Comparison of ENCODE assay signal across 9 mouse cellular contexts in genomic region chrX:141212802-141213201, GRCm38 (mm10).
A peak's percentile ranks its signal among the peaks of the same experiment; 100 is the strongest.
DNase-seq lines count a peak whose midpoint lies in the region; ATAC-seq and TF ChIP-seq lines count a peak whose summit lies in the region.
"Had no signal": no experiment of that assay in that cellular context is flagged by ENCODE, and none has a peak within 500 bp of the region (broad histone marks: within the 10 kb centered on the region; RNA-seq: fewer than 3 reads in every experiment).

No protein-coding gene starts in this region.

- peaks cover 3% of the 10 kb centered on the region; the same call in 1 of the 2 replicates for H3K9me3 ChIP-seq in midbrain, embryonic 13.5 days
- H3K9me3 ChIP-seq: embryonic facial prominence, embryonic 15.5 days; liver, embryonic 13.5 days had no signal

- TF ChIP-seq CTCF in layer of hippocampus, adult 2 months (conservative IDR thresholded peaks at IDR 0.05), result peak; percentile 75

- H3K36me3 ChIP-seq in midbrain, embryonic 13.5 days, result no peaks in the 10 kb centered on the region
- H3K36me3 ChIP-seq: embryonic facial prominence, embryonic 15.5 days; liver, embryonic 13.5 days had no signal

- H3K4me3 ChIP-seq in layer of hippocampus, adult 2 months, result no peak overlapping the region
- no peak overlapping the region for H3K4me3 ChIP-seq in midbrain, embryonic 13.5 days (replicated peaks)
- H3K4me3 ChIP-seq: embryonic facial prominence, embryonic 15.5 days; liver, embryonic 13.5 days had no signal

- H3K27ac ChIP-seq in layer of hippocampus, adult 2 months, result no peak overlapping the region
- no peak overlapping the region for H3K27ac ChIP-seq in midbrain, embryonic 13.5 days
- H3K27ac ChIP-seq: embryonic facial prominence, embryonic 15.5 days; liver, embryonic 13.5 days had no signal

- peak; percentile 26 for DNase-seq in urinary bladder, postnatal 25 days (ENCODE audit: low spot score)
- no peak for DNase-seq in urinary bladder, postnatal 4 days (ENCODE audit: low spot score in 2 of 2)
- DNase-seq in cerebellum, adult 8-10 months, result peak; percentile 23
- peak; percentile 5 to 36 for DNase-seq in frontal cortex, postnatal 10 days (ENCODE audit: low spot score in 2 of 2)
- DNase-seq in layer of hippocampus, adult 2 months (ENCODE audit: low spot score in 2 of 2), result peak; percentile 31 to 60
- DNase-seq in c-Kit-positive CD71-positive TER-119-positive erythroid progenitor cells, embryonic 14.5 days (ENCODE audit: low spot score), result no peak
- DNase-seq: liver, embryonic 13.5 days had no signal

- H3K27me3 ChIP-seq in midbrain, embryonic 13.5 days, result peaks cover 62% of the 10 kb centered on the region; the same call in 1 of the 2 replicates
- H3K27me3 ChIP-seq: liver, embryonic 13.5 days had no signal

- no peak overlapping the region for H3K9ac ChIP-seq in midbrain, embryonic 13.5 days (replicated peaks)
- H3K9ac ChIP-seq: embryonic facial prominence, embryonic 15.5 days; liver, embryonic 13.5 days had no signal

- peak; percentile 67; the same call in 1 of the 2 replicates for ATAC-seq in midbrain, embryonic 13.5 days

- no peaks in the 10 kb centered on the region for H3K4me1 ChIP-seq in midbrain, embryonic 13.5 days (replicated peaks)
- H3K4me1 ChIP-seq: embryonic facial prominence, embryonic 15.5 days; liver, embryonic 13.5 days had no signal

- H3K4me2 ChIP-seq in midbrain, embryonic 13.5 days (replicated peaks), result no peak overlapping the region
- H3K4me2 ChIP-seq: embryonic facial prominence, embryonic 15.5 days; liver, embryonic 13.5 days had no signal

- 33% methylated on average over 5 of the region's 5 CpGs for WGBS in midbrain, embryonic 13.5 days

Comparison
In these comparisons a context has a peak if more than half of its experiments do, and no peak if none do; other contexts are left out.
1. DNase-seq: peak in urinary bladder, postnatal 25 days (single experiment), cerebellum, adult 8-10 months (single experiment), frontal cortex, postnatal 10 days (2 of 2) and layer of hippocampus, adult 2 months (2 of 2); none in urinary bladder, postnatal 4 days (0 of 2) and c-Kit-positive CD71-positive TER-119-positive erythroid progenitor cells, embryonic 14.5 days (single experiment).